Mouse (Mus musculus): ENCODE results near the gene Oas1d.
"Not testable (repeated sequence)": the region's sequence is repeated elsewhere in the genome, so short reads cannot be mapped to it uniquely, and the experiment has no call there.

DNA sequence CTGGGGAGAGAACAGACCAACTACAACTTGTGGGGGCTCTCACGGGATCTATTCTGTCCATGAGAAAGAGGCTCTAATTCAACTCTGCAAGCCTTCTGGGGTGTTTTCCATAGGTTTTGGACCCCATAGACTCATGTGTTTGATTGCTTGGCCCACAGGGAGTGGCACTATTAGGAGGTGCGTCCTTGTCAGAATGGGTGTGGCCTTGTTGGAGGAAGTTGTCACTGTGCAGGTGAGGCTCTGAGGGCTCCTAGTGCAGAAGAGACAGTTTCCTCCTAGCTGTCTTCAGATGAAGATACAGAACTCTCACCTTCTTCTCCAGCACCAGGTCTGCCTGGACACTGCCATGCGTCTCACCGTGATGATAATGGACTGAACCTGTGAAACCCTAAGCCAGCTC, 10.2 kb downstream of the Oas1d start:
- not testable (repeated sequence) for TF ChIP-seq CTCF (IDR thresholded peaks at IDR 0.05; ENCODE audit: extremely low read depth, insufficient read depth, insufficient read length, insufficient replicate concordance); POLR2A (IDR thresholded peaks at IDR 0.05; ENCODE audit: low read depth, low read length)

Measured in spleen, adult 2 months (tissue).